Mouse (Mus musculus): ENCODE results near the gene Usp29. TPM values are rescaled to one million over a fixed set of nuclear protein-coding genes. Genes with fewer than 3 reads are reported as not detected.

Usp29 gene
- total and polyA plus RNA-seq, 2 experiments from 2014 or later: 2.2 to 3.2 TPM

- DNase-seq (ENCODE audit: low spot score) (no peak), ATAC-seq (ENCODE audit: insufficient read depth, low read depth) (no peak)
- TF ChIP-seq EP300 (IDR thresholded peaks at IDR 0.05; ENCODE audit: low read depth) (no peak), CTCF (IDR thresholded peaks at IDR 0.05; ENCODE audit: low read depth) (no peak)
- H3K4me1 ChIP-seq (ENCODE audit: control insufficient read depth, insufficient read depth): peaks cover 9% of the 10 kb centered on the region
- H3K4me2 ChIP-seq (ENCODE audit: low read depth, low read length): no peak overlapping the region
- no peak overlapping the region for H3K27ac ChIP-seq (ENCODE audit: low read depth)
- H3K9me3 ChIP-seq (replicated peaks; ENCODE audit: control insufficient read depth, low read length): no peaks in the 10 kb centered on the region
- 79% methylated on average over 2 of the region's 2 CpGs for WGBS
- H3K36me3 ChIP-seq (replicated peaks; ENCODE audit: control insufficient read depth, insufficient read depth, low read length): no peaks in the 10 kb centered on the region
- H3K9ac ChIP-seq (replicated peaks; ENCODE audit: low read depth, low read length): no peak overlapping the region
- H3K27me3 ChIP-seq (ENCODE audit: control insufficient read depth, insufficient read depth, low read length): no peaks in the 10 kb centered on the region
- no peak overlapping the region for H3K4me3 ChIP-seq (ENCODE audit: low read depth, low read length)
Measured at GRCm38 (mm10) chr7:6788101-6788500, 57.7 kb downstream of the Usp29 start.

- no peak overlapping the region for H3K9ac ChIP-seq (replicated peaks; ENCODE audit: low read depth, low read length)
- no peak overlapping the region for H3K4me3 ChIP-seq (ENCODE audit: low read depth, low read length)
- no peak overlapping the region for H3K4me2 ChIP-seq (ENCODE audit: low read depth, low read length)
- H3K9me3 ChIP-seq (replicated peaks; ENCODE audit: control insufficient read depth, low read length): no peaks in the 10 kb centered on the region
- no peaks in the 10 kb centered on the region for H3K4me1 ChIP-seq (ENCODE audit: control insufficient read depth, insufficient read depth)
- TF ChIP-seq CTCF (IDR thresholded peaks at IDR 0.05; ENCODE audit: low read depth): no peak
- TF ChIP-seq EP300 (IDR thresholded peaks at IDR 0.05; ENCODE audit: low read depth): no peak
- DNase-seq (ENCODE audit: low spot score) (no peak), ATAC-seq (ENCODE audit: insufficient read depth, low read depth) (no peak)
- 86% methylated on average over 9 of the region's 9 CpGs for WGBS
- H3K27ac ChIP-seq (ENCODE audit: low read depth): no peak overlapping the region
- no peaks in the 10 kb centered on the region for H3K27me3 ChIP-seq (ENCODE audit: control insufficient read depth, insufficient read depth, low read length)
- no peaks in the 10 kb centered on the region for H3K36me3 ChIP-seq (replicated peaks; ENCODE audit: control insufficient read depth, insufficient read depth, low read length)
Measured at GRCm38 (mm10) chr7:6791286-6792065, 61.1 kb downstream of the Usp29 start.

GRCm38 (mm10) chr7:6793240-6793639 lies 62.9 kb downstream of the Usp29 start:
- H3K9me3 ChIP-seq (replicated peaks; ENCODE audit: control insufficient read depth, low read length): no peaks in the 10 kb centered on the region
- 90% methylated on average over 6 of the region's 6 CpGs for WGBS
- no peak for DNase-seq (ENCODE audit: low spot score)
- H3K36me3 ChIP-seq (replicated peaks; ENCODE audit: control insufficient read depth, insufficient read depth, low read length): no peaks in the 10 kb centered on the region
- no peaks in the 10 kb centered on the region for H3K27me3 ChIP-seq (ENCODE audit: control insufficient read depth, insufficient read depth, low read length)
- no peak overlapping the region for H3K27ac ChIP-seq (ENCODE audit: low read depth)
- no peak overlapping the region for H3K4me2 ChIP-seq (ENCODE audit: low read depth, low read length)
- no peak for TF ChIP-seq CTCF (IDR thresholded peaks at IDR 0.05; ENCODE audit: low read depth)
- TF ChIP-seq EP300 (IDR thresholded peaks at IDR 0.05; ENCODE audit: low read depth): no peak
- H3K9ac ChIP-seq (replicated peaks; ENCODE audit: low read depth, low read length): no peak overlapping the region
- no peaks in the 10 kb centered on the region for H3K4me1 ChIP-seq (ENCODE audit: control insufficient read depth, insufficient read depth)
- no peak for ATAC-seq (ENCODE audit: insufficient read depth, low read depth)
- no peak overlapping the region for H3K4me3 ChIP-seq (ENCODE audit: low read depth, low read length)

GRCm38 (mm10) chr7:6793811-6794210 lies 63.4 kb downstream of the Usp29 start:
- H3K4me3 ChIP-seq (ENCODE audit: low read depth, low read length): no peak overlapping the region
- H3K9ac ChIP-seq (replicated peaks; ENCODE audit: low read depth, low read length): no peak overlapping the region
- H3K27me3 ChIP-seq (ENCODE audit: control insufficient read depth, insufficient read depth, low read length): no peaks in the 10 kb centered on the region
- H3K27ac ChIP-seq (ENCODE audit: low read depth): no peak overlapping the region
- WGBS: 83% methylated on average over 3 of the region's 3 CpGs
- no peaks in the 10 kb centered on the region for H3K4me1 ChIP-seq (ENCODE audit: control insufficient read depth, insufficient read depth)
- no peaks in the 10 kb centered on the region for H3K36me3 ChIP-seq (replicated peaks; ENCODE audit: control insufficient read depth, insufficient read depth, low read length)
- no peak for ATAC-seq (ENCODE audit: insufficient read depth, low read depth)
- no peaks in the 10 kb centered on the region for H3K9me3 ChIP-seq (replicated peaks; ENCODE audit: control insufficient read depth, low read length)
- TF ChIP-seq CTCF (IDR thresholded peaks at IDR 0.05; ENCODE audit: low read depth): no peak
- no peak for TF ChIP-seq EP300 (IDR thresholded peaks at IDR 0.05; ENCODE audit: low read depth)
- DNase-seq (ENCODE audit: low spot score): no peak
- H3K4me2 ChIP-seq (ENCODE audit: low read depth, low read length): no peak overlapping the region

- Histone ChIP-seq H3K27me3 (ENCODE audit: control insufficient read depth, insufficient read depth, low read length) (no peaks in the 10 kb centered on the region), H3K4me2 (ENCODE audit: low read depth, low read length) (no peak overlapping the region), H3K4me1 (ENCODE audit: control insufficient read depth, insufficient read depth) (no peaks in the 10 kb centered on the region), H3K9ac (replicated peaks; ENCODE audit: low read depth, low read length) (no peak overlapping the region), H3K4me3 (ENCODE audit: low read depth, low read length) (no peak overlapping the region), H3K9me3 (replicated peaks; ENCODE audit: control insufficient read depth, low read length) (no peaks in the 10 kb centered on the region), H3K27ac (ENCODE audit: low read depth) (no peak overlapping the region), H3K36me3 (replicated peaks; ENCODE audit: control insufficient read depth, insufficient read depth, low read length) (no peaks in the 10 kb centered on the region)
- no peak for DNase-seq (ENCODE audit: low spot score)
- TF ChIP-seq CTCF (IDR thresholded peaks at IDR 0.05; ENCODE audit: low read depth) (no peak), EP300 (IDR thresholded peaks at IDR 0.05; ENCODE audit: low read depth) (no peak)
- WGBS: 21% methylated on average over 2 of the region's 2 CpGs
- no peak for ATAC-seq (ENCODE audit: insufficient read depth, low read depth)
Measured at GRCm38 (mm10) chr7:6797408-6797807, 67.0 kb downstream of the Usp29 start.
